Mouse (Mus musculus) left cerebral cortex, adult 8-10 months (tissue): ENCODE results near the gene Gm17364. TPM values are rescaled to one million over a fixed set of nuclear protein-coding genes. Genes with fewer than 3 reads are reported as not detected.
"Not testable (repeated sequence)": the region's sequence is repeated elsewhere in the genome, so short reads cannot be mapped to it uniquely, and the experiment has no call there.

ENCODE experiments used
- DNase-seq, 2 experiments: peaks; one replicate each; pipeline ENCODE4 v3.0.0; 2022; ENCODE audit warnings: low spot score in 2 of 2
- total RNA-seq, 4 experiments: library from RNA; stranded (reverse); gene quantifications; 2 replicates each; pipeline ENCODE4 v1.2.4; 2022

Gene Gm17364
- total RNA-seq, 4 experiments from 2014 or later: not detected

- DNase-seq: no peak
Measured at GRCm38 (mm10) chr13:41252141-41252540, 21.6 kb downstream of the Gm17364 start.

- no peak for DNase-seq
Measured at GRCm38 (mm10) chr13:41251667-41252066, 22.1 kb downstream of the Gm17364 start.

- DNase-seq: not testable (repeated sequence)
Measured at GRCm38 (mm10) chr13:41251232-41251631, 22.5 kb downstream of the Gm17364 start.

- peak in 1 of 2 experiments; percentile 56 for DNase-seq
Measured at GRCm38 (mm10) chr13:41250318-41250981, 23.3 kb downstream of the Gm17364 start.

GRCm38 (mm10) chr13:41249538-41250317 lies 24.0 kb downstream of the Gm17364 start, which contains the start of gene Smim13:
Smim13 (plus strand) TSS chr13:41249844.
- peak; percentile 75 to 96 for DNase-seq

- peak in 1 of 2 experiments; percentile 67 for DNase-seq
Measured at GRCm38 (mm10) chr13:41248751-41249520, 24.8 kb downstream of the Gm17364 start.

- no peak for DNase-seq
Measured at GRCm38 (mm10) chr13:41244306-41244830, 29.4 kb downstream of the Gm17364 start.

GRCm38 (mm10) chr13:41241557-41241956 lies 32.2 kb downstream of the Gm17364 start:
- DNase-seq: no peak

- DNase-seq: no peak
Measured at GRCm38 (mm10) chr13:41238805-41239130, 35.0 kb downstream of the Gm17364 start.

GRCm38 (mm10) chr13:41238035-41238804 lies 35.6 kb downstream of the Gm17364 start:
- DNase-seq: no peak

GRCm38 (mm10) chr13:41235845-41236741 lies 37.7 kb downstream of the Gm17364 start:
- DNase-seq: no peak

- no peak for DNase-seq
Measured at GRCm38 (mm10) chr13:41235181-41235580, 38.6 kb downstream of the Gm17364 start.

- no peak for DNase-seq
Measured at GRCm38 (mm10) chr13:41233241-41233640, 40.5 kb downstream of the Gm17364 start.

GRCm38 (mm10) chr13:41232209-41232608 lies 41.6 kb downstream of the Gm17364 start:
- DNase-seq: no peak

- DNase-seq: no peak
Measured at GRCm38 (mm10) chr13:41231389-41231983, 42.3 kb downstream of the Gm17364 start.

- DNase-seq: no peak
Measured at GRCm38 (mm10) chr13:41230256-41230655, 43.5 kb downstream of the Gm17364 start.

GRCm38 (mm10) chr13:41228060-41228459 lies 45.7 kb downstream of the Gm17364 start:
- DNase-seq: no peak

- DNase-seq: no peak
Measured at GRCm38 (mm10) chr13:41226513-41226912, 47.3 kb downstream of the Gm17364 start.
